Mouse (Mus musculus) cortical plate, adult 2 months (tissue): ENCODE results near the gene H2afz. TPM values are rescaled to one million over a fixed set of nuclear protein-coding genes. Genes with fewer than 3 reads are reported as not detected.
"Not testable (repeated sequence)": the region's sequence is repeated elsewhere in the genome, so short reads cannot be mapped to it uniquely, and the experiment has no call there.

Experiments used
- H3K27ac ChIP-seq: fragments of 200-500 bp; 2 replicates; pipeline ENCODE4 v1.5.1; 2012; ENCODE audit warnings: low read length, control low read depth, inconsistent platforms; ENCODE audit not compliant: insufficient read depth
- H3K4me1 ChIP-seq: fragments of 200-500 bp; 2 replicates; pipeline ENCODE4 v1.6.1; 2011; ENCODE audit warnings: low read length; ENCODE audit not compliant: control insufficient read depth, insufficient read depth
- H3K4me3 ChIP-seq: fragments of 200-500 bp; 2 replicates; pipeline ENCODE4 v1.5.1; 2011; ENCODE audit warnings: mild to moderate bottlenecking, low read length, control low read depth; ENCODE audit not compliant: insufficient read depth
- CTCF ChIP-seq: fragments of 200-500 bp; IDR thresholded peaks from 2 replicates; pipeline ENCODE4 v1.5.1; 2011; ENCODE audit warnings: mild to moderate bottlenecking, control low read depth, low read length; ENCODE audit not compliant: insufficient read depth; ENCODE audit errors: extremely low read depth
- POLR2A ChIP-seq: fragments of 200-500 bp; IDR thresholded peaks from 2 replicates; pipeline ENCODE4 v1.6.1; 2011; ENCODE audit warnings: mild to moderate bottlenecking, low read length, control low read depth; ENCODE audit not compliant: insufficient read depth; ENCODE audit errors: extremely low read depth
- polyA plus RNA-seq: library from polyadenylated mRNA; depleted of rRNA; stranded (reverse); fragments of >200 nt; gene quantifications from 2 replicates; pipeline ENCODE4 v1.2.3, GENCODE M21; 2012

Gene H2afz
- polyA plus RNA-seq, 1 experiment, result 343 TPM

DNA sequence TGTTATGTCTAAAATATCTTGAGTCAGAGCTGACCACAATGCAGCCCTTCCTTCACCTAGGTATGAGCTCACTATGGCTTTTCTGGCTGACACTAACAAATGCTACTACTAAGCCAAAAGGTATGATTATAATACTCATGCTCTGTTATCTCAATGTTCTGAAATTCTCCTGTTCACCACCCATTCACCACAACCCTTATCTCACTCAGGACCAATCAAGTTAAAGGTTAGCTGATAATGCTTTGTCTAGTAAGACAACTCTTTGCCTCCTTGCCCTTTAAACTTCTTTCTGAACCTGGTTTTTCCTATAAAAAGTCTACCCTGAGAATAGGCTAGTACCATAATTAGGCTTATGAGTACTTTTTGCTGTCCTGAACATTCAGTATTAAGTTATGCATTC lies 26.1 kb upstream of the H2afz start:
- Histone ChIP-seq H3K27ac (no peak overlapping the region), H3K4me1 (no peaks in the 10 kb centered on the region), H3K4me3 (no peak overlapping the region)
- no peak for TF ChIP-seq POLR2A
- no peak for TF ChIP-seq CTCF

DNA sequence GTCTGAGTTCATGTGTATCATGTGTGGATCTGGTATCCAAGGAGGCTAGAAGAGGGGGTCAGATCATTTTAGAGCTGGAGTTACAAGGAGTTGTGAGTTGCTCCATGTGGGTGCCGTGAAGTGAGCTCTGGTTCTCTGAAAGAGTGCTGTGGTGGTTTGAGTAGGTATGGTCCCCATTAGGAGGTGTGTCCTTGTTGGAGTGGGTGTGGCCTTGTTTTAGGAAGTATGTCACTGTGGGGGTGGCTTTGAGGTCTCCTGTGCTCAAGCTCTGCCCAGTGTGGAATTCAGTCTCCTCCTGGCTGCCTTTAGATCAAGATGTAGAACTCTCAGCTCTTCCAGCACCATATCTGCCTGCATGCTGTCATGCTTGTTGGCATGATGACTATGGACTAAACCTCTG lies 21.3 kb upstream of the H2afz start:
- no peak overlapping the region for H3K4me3 ChIP-seq
- TF ChIP-seq CTCF (no peak), POLR2A (no peak)

DNA sequence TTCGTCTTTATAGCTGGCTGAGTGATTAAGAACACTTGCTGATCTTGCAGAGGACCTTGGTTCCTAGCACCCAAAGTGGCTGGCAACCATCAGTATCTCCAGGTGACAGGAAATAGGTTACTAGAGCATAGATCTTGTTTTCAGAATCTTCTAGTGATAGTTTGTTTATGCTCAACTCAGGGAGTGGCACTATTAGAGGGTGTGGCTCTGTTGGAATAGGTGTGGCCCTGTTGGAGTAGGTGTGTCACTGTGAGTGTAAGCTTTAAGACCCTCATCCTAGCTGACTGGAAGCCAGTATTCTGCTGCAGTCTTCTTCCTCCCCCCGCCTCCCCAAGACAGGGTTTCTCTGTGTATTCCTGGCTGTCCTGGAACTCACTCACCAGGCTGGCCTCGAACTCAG lies 20.0 kb upstream of the H2afz start:
- TF ChIP-seq POLR2A (no peak), CTCF (no peak)
- Histone ChIP-seq H3K4me1 (no peaks in the 10 kb centered on the region), H3K4me3 (no peak overlapping the region), H3K27ac (no peak overlapping the region)

More for the DNA sequence above, 21.3 kb upstream of the H2afz start:
- Histone ChIP-seq H3K27ac (no peak overlapping the region), H3K4me1 (no peaks in the 10 kb centered on the region)

DNA sequence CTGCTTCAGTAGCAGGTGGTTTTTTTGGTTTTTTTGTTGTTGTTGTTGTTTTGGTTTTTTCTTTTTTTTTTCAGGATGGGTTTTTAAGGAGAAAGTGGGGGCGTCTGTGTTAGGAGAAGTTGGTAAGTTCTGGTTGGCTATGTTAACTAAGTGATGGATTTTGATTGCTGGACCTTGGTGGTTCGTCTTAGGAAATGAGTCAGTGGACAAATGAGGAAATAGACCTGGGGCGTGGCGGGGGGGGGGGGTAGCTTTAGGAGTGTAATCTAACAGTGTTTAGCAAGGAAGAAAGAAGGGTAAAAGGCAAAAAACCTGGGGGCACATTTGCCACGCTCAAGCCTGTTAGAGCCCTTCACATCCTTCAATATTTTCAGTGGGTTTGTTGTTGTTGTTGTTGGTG lies 17.7 kb upstream of the H2afz start:
- TF ChIP-seq POLR2A (no peak), CTCF (no peak)
- H3K4me3 ChIP-seq, result no peak overlapping the region
- no peaks in the 10 kb centered on the region for H3K4me1 ChIP-seq
- no peak overlapping the region for H3K27ac ChIP-seq

DNA sequence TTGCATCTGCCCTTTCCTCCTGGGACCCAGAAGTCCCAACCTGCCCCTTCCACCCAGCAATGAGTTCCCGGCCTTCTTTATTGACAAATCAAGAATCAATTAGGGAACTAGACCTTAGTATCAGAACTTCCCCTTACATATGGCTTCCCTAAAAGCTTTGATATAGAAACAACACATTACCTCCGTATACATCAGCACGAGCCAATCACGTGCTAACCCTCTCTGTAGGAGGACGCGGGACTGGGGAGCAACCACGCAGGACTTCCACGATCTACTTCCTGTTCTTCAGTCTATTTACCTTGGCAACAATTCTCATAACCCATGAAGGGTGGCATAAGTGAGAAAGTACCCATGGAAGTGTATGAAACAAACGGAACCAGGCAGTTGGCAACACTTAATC lies 15.9 kb upstream of the H2afz start:
- H3K27ac ChIP-seq, result no peak overlapping the region
- H3K4me1 ChIP-seq, result no peaks in the 10 kb centered on the region
- H3K4me3 ChIP-seq, result no peak overlapping the region
- TF ChIP-seq POLR2A (no peak), CTCF (no peak)

DNA sequence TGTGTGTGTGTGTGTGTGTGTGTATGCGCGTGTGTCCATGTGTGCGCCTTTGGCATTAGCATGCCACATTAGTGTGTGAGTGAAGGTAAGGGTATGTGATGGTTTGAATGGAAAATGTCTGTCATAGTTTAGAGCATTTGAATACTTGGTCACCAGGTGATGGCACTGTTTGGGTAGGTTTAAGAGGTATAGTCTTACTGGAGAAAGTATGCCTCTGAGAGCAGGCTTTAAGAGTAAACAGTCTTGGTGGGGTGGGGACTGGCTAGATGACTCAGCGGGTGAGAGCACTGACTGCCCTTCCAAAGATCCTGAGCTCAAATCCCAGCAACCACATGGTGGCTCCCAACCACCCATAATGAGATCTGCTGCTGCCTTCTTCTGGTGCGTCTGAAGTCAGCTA lies 14.6 kb upstream of the H2afz start:
- H3K4me3 ChIP-seq, result no peak overlapping the region
- TF ChIP-seq CTCF (no peak), POLR2A (no peak)
- no peak overlapping the region for H3K27ac ChIP-seq
- no peaks in the 10 kb centered on the region for H3K4me1 ChIP-seq

DNA sequence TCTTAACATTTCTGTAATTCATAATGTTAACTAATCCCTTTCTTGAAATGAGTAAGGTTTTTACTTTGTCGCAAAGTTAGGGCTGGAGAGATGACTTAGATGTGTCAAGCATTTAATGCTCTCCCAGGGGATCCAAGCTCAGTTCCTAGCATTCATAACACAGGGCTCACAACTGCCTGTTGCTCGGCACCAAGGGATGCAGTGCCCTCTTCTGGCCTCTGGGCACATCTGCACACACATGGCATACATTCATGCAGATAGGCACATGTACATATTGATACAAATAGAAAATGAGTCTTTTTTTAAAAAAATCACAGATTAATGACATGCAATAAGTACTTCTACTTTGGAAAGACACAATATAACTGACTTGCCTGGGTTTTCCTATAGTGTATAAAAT lies 13.1 kb upstream of the H2afz start:
- no peak for TF ChIP-seq POLR2A
- no peak for TF ChIP-seq CTCF
- Histone ChIP-seq H3K4me3 (no peak overlapping the region), H3K4me1 (no peaks in the 10 kb centered on the region), H3K27ac (no peak overlapping the region)

DNA sequence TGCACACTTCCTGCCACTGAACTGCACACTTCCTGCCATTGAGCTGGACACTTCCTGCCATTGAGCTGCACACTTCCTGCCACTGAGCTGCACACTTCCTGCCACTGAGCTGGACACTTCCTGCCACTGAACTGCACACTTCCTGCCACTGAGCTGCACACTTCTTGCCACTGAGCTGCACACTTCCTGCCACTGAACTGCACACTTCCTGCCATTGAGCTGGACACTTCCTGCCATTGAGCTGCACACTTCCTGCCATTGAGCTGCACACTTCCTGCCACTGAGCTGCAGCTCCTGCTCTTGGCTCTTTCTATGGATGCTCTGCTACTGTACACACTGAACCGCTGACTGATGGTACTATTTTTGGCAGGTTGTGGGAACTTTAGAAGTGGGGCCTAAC lies 11.3 kb upstream of the H2afz start:
- H3K27ac ChIP-seq, H3K4me1 ChIP-seq, H3K4me3 ChIP-seq: not testable (repeated sequence)

DNA sequence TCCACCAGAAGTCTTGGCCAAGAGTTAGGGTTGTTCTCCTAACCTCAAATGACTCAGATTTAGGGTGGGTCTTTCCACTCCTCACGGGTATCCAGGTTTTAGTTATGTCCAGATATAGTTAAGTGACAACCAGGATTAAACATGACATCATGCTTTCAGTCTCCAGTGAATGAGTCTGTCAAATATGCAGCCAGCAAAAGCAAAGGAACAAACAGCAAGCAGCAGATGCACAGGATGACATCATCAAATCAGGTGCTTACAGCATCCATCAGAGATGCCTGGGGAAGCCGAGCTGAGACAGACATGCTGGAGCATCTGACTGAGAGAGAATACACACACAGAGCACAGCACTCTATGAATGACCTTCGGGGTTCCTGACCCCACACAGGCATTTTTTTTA lies 9.0 kb upstream of the H2afz start:
- no peak overlapping the region for H3K4me3 ChIP-seq
- H3K27ac ChIP-seq, result no peak overlapping the region
- no peaks in the 10 kb centered on the region for H3K4me1 ChIP-seq

DNA sequence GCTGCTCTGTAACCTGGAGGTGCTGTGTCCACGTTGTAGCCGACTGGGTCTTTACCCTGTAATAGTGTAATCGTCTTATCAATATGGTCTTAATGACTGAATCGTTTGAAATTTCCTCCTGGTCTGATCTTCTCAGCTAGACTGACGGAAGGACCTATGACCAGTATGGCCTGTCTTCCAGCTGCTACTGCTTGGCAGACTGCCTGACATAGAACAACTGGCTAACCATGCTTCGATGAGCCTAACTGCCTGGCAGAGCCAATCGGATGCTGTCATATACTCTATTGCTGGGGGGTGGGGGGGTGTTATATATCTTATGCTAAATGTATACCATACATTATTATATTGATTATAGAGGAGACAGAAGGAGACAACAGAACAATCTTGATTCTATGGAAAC lies 8.2 kb upstream of the H2afz start:
- H3K4me3 ChIP-seq, result no peak overlapping the region
- H3K4me1 ChIP-seq, result no peaks in the 10 kb centered on the region
- H3K27ac ChIP-seq, result no peak overlapping the region
- no peak for TF ChIP-seq CTCF
- no peak for TF ChIP-seq POLR2A

More for the DNA sequence above, 9.0 kb upstream of the H2afz start:
- TF ChIP-seq CTCF (no peak), POLR2A (no peak)
